In the genomic region with DNA sequence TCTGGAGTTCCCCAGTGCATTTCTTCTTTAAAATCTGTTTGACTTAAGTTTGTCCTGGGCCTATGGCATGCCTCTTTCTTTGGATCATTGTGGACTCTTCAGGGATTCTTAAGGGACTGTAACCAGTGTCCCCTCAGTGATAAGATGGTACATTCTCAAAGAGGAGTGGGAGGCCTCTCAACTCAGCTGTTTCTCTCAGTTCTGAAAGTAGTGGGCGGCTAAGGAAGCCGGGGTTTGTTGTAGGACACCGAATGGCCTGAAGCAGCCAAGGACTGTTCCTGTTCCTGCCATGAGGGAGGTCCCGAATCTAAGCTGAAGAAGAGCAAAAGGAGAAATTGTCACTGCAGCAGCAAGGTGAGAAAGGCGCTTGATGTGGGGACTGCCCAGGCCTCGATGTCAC, we compare ENCODE assay signal across 20 mouse cellular contexts. TPM values are rescaled to one million over a fixed set of nuclear protein-coding genes. Genes with fewer than 3 reads are reported as not detected.
DNase-seq lines count a peak whose midpoint lies in the region; ATAC-seq and TF ChIP-seq lines count a peak whose summit lies in the region.
"Had no signal": no experiment of that assay in that cellular context is flagged by ENCODE, and none has a peak within 500 bp of the region (broad histone marks: within the 10 kb centered on the region; RNA-seq: fewer than 3 reads in every experiment).

No protein-coding gene starts in this region.

- TF ChIP-seq CTCF in olfactory bulb, adult 2 months (IDR thresholded peaks at IDR 0.05; ENCODE audit: insufficient read depth, low read depth, low read length): no peak

- WGBS in olfactory bulb, adult 2 months: 54% methylated on average over 6 of the region's 6 CpGs
- WGBS in hindbrain, embryonic 13.5 days: 90% methylated on average over 6 of the region's 6 CpGs

- no peak for DNase-seq in frontal cortex, postnatal 10 days (ENCODE audit: low spot score in 2 of 2)
- peak; percentile 40 for DNase-seq in right cerebral cortex, adult 18-20 months
- DNase-seq in right cerebral cortex, postnatal 25 days: no peak
- no peak for DNase-seq in kidney, adult 18-20 months
- DNase-seq: adrenal gland, adult 2 months; adrenal gland, postnatal 25 days; cerebellum, adult 18-20 months; cerebellum, adult 9-10 months; cerebellum, postnatal 14 days; forebrain, postnatal 0 days; gastrocnemius, postnatal 14 days had no signal

- peaks cover 11% of the 10 kb centered on the region for H3K4me1 ChIP-seq in olfactory bulb, adult 2 months (ENCODE audit: control insufficient read depth, insufficient read depth, low read length)
- H3K4me1 ChIP-seq in hindbrain, embryonic 13.5 days (replicated peaks): no peaks in the 10 kb centered on the region

- no peak overlapping the region for H3K9ac ChIP-seq in hindbrain, embryonic 13.5 days
- H3K9ac ChIP-seq: forebrain, postnatal 0 days; hindbrain, embryonic 14.5 days had no signal

- peak overlapping the region; percentile 12; the same call in 1 of the 2 replicates for H3K27ac ChIP-seq in olfactory bulb, adult 2 months (ENCODE audit: insufficient read depth, low read depth, low read length)
- no peak overlapping the region for H3K27ac ChIP-seq in hindbrain, embryonic 13.5 days
- H3K27ac ChIP-seq: hindbrain, embryonic 14.5 days; hindbrain, postnatal 0 days had no signal

- no peaks in the 10 kb centered on the region for H3K27me3 ChIP-seq in hindbrain, embryonic 13.5 days

- ATAC-seq in frontal cortex, adult (ENCODE audit: low TSS enrichment): peak; percentile 55; the same call in 1 of the 2 replicates
- ATAC-seq in hindbrain, embryonic 13.5 days (ENCODE audit: low FRiP score): no peak
- ATAC-seq: forebrain, embryonic 14.5 days; forebrain, postnatal 0 days; hindbrain, postnatal 0 days; inflammation-experienced regulatory T-cells, adult 6 months had no signal

- no peak overlapping the region for H3K4me3 ChIP-seq in olfactory bulb, adult 2 months (ENCODE audit: insufficient read depth, low read depth, low read length)
- H3K4me3 ChIP-seq in hindbrain, embryonic 13.5 days: no peak overlapping the region

- H3K4me2 ChIP-seq in hindbrain, embryonic 13.5 days: no peak overlapping the region
- H3K4me2 ChIP-seq: heart, embryonic 11.5 days; hindbrain, embryonic 14.5 days had no signal

- no peaks in the 10 kb centered on the region for H3K9me3 ChIP-seq in hindbrain, embryonic 13.5 days
- H3K9me3 ChIP-seq: G1E had no signal

- peaks cover 91% of the 10 kb centered on the region for H3K36me3 ChIP-seq in hindbrain, embryonic 13.5 days

- TF ChIP-seq POLR2A in olfactory bulb, adult 2 months (IDR thresholded peaks at IDR 0.05; ENCODE audit: insufficient read depth, low read depth, low read length): no peak

RNA-seq across cellular contexts. Expression of a gene that starts 8.6 kb away (rescaled TPM):
- 208 TPM in 1 of 2 replicates, not detected in the other for polyA plus RNA-seq in olfactory bulb, adult 2 months (2012; ENCODE audit: insufficient read depth, insufficient read length, low replicate concordance, missing spikeins)
- polyA plus RNA-seq in hindbrain, embryonic 13.5 days (2015; fragmentation: Nextera tagmentation; extraction: Ambion mirVana): 43.1 and 48.4 TPM in 2 replicates

RNA-seq across cellular contexts. Expression of a gene that starts 45.2 kb away (rescaled TPM):
- 107 TPM in 1 of 2 replicates, not detected in the other for polyA plus RNA-seq in olfactory bulb, adult 2 months (2012; ENCODE audit: insufficient read depth, insufficient read length, low replicate concordance, missing spikeins)
- 21.5 and 22.5 TPM in 2 replicates for polyA plus RNA-seq in hindbrain, embryonic 13.5 days (2015; fragmentation: Nextera tagmentation; extraction: Ambion mirVana)

RNA-seq across cellular contexts. Expression of a gene that starts 45.8 kb away (rescaled TPM):
- not detected in 2 replicates for polyA plus RNA-seq in olfactory bulb, adult 2 months (2012; ENCODE audit: insufficient read depth, insufficient read length, low replicate concordance, missing spikeins)
- polyA plus RNA-seq in hindbrain, embryonic 13.5 days (2015; fragmentation: Nextera tagmentation; extraction: Ambion mirVana): 135 and 140 TPM in 2 replicates
